Mouse (Mus musculus) thymus, postnatal 25 days (tissue): ENCODE measurements at regions not wholly inside any gene's neighbourhood (a gene's known extent, or its start where the extent isn't known, plus 50 kb on each side); places are given as distances from the start of the nearest gene placed in this dataset.

Experiments
- DNase-seq: peaks from one replicate; pipeline ENCODE4 v3.0.0; 2022

GRCm38 (mm10) chr1:156990567-156991494, 51.4 kb upstream of the Ralgps2 start:
- peak; percentile 28 for DNase-seq

- DNase-seq, result peak; percentile 31
These were observed 50.7 kb upstream of the Ralgps2 start for GRCm38 (mm10) chr1:156990112-156990511.

- no peak for DNase-seq
These were observed 49.8 kb upstream of the Ralgps2 start for GRCm38 (mm10) chr1:156989149-156989785.
